Mouse (Mus musculus) ES-E14 (cell line): ENCODE results near the gene Pus7l. TPM values are rescaled to one million over a fixed set of nuclear protein-coding genes. Genes with fewer than 3 reads are reported as not detected.

Experiments used
- DNase-seq: peaks from one replicate; pipeline ENCODE4 v3.0.0-alpha.2; 2013; ENCODE audit warnings: low read depth, low spot score
- H3K27ac ChIP-seq: 2 replicates; pipeline ENCODE4 v1.5.1; 2012; ENCODE audit warnings: low read depth, mild to moderate bottlenecking, low read length, moderate library complexity, mixed read lengths; ENCODE audit not compliant: poor library complexity, insufficient read depth, severe bottlenecking
- H3K36me3 ChIP-seq: 2 replicates; pipeline ENCODE4 v1.6.1; 2012; ENCODE audit warnings: mild to moderate bottlenecking, low read length, moderate library complexity, mixed read lengths; ENCODE audit not compliant: control insufficient read depth, poor library complexity, insufficient read depth, severe bottlenecking
- H3K4me1 ChIP-seq, 2 experiments: fragments of 150-350 bp in 1 of 2; sonication (generic) in 1 of 2; 2 replicates each; pipeline ENCODE4 v1.6.1; 2012; ENCODE audit warnings: low read length in 2 of 2, mild to moderate bottlenecking in 1 of 2, mixed read lengths in 1 of 2; ENCODE audit not compliant: control insufficient read depth in 2 of 2, insufficient read depth in 2 of 2, poor library complexity in 1 of 2
- H3K4me3 ChIP-seq, 2 experiments: fragments of 150-350 bp in 1 of 2; sonication (generic) in 1 of 2; 2 replicates each; pipeline ENCODE4 v1.5.1; 2012; ENCODE audit warnings: low read length in 2 of 2, low read depth in 1 of 2, mild to moderate bottlenecking in 1 of 2, mixed read lengths in 1 of 2; ENCODE audit not compliant: insufficient read depth in 1 of 2, poor library complexity in 1 of 2, severe bottlenecking in 1 of 2
- H3K9ac ChIP-seq: 2 replicates; pipeline ENCODE4 v1.6.1; 2012; ENCODE audit warnings: low read depth, mild to moderate bottlenecking, low read length, mixed read lengths; ENCODE audit not compliant: poor library complexity, insufficient read depth, severe bottlenecking
- H3K9me3 ChIP-seq: fragments of 150-350 bp; sonication (generic); 2 replicates; pipeline ENCODE4 v1.6.1; 2012; ENCODE audit warnings: low read depth, mild to moderate bottlenecking, low read length; ENCODE audit not compliant: control insufficient read depth, insufficient read depth
- CHD2 ChIP-seq: IDR thresholded peaks from 2 replicates; pipeline ENCODE4 v1.6.1; 2014; ENCODE audit warnings: mild to moderate bottlenecking, low read depth, low read length, inconsistent platforms
- HCFC1 ChIP-seq: IDR thresholded peaks from 2 replicates; pipeline ENCODE4 v1.6.1; 2012; ENCODE audit warnings: low read length, inconsistent platforms, borderline replicate concordance; ENCODE audit not compliant: insufficient read depth
- MAFK ChIP-seq: IDR thresholded peaks from 2 replicates; pipeline ENCODE4 v1.6.1; 2014; ENCODE audit warnings: mild to moderate bottlenecking, low read depth, low read length, inconsistent platforms; ENCODE audit not compliant: insufficient read depth
- ZC3H11A ChIP-seq: IDR thresholded peaks from 2 replicates; pipeline ENCODE4 v1.6.1; 2012; ENCODE audit warnings: low read depth, mild to moderate bottlenecking, inconsistent platforms, low read length, borderline replicate concordance
- ZNF384 ChIP-seq: IDR thresholded peaks from 2 replicates; pipeline ENCODE4 v1.6.1; 2012; ENCODE audit warnings: low read depth, low read length, inconsistent platforms
- in situ Hi-C, 2 experiments: fragments of 600-800 bp; cut with MboI; formaldehyde crosslinking; loops; one replicate each; pipeline ENCODE4 v1.15.1; 2025; ENCODE audit warnings: low sequenced_read_pairs in 2 of 2, inconsistent platforms in 1 of 2; ENCODE audit not compliant: unreplicated experiment in 2 of 2
- total RNA-seq: library from RNA; depleted of rRNA; stranded (reverse); fragments of 300-350 nt; gene quantifications from 2 replicates; pipeline ENCODE4 v1.2.3, GENCODE M21; 2012

Pus7l gene
- total RNA-seq, 1 experiment = 6.6 TPM

GRCm38 (mm10) chr15:94532956-94533355 is 10.4 kb downstream of the Pus7l start:
- H3K9me3 ChIP-seq = no peaks in the 10 kb centered on the region
- H3K27ac ChIP-seq = no peak overlapping the region
- TF ChIP-seq HCFC1 = no peak
- TF ChIP-seq CHD2 = no peak
- TF ChIP-seq MAFK = no peak
- TF ChIP-seq ZNF384 = no peak
- no peak for TF ChIP-seq ZC3H11A
- no peak for DNase-seq
- H3K4me3 ChIP-seq = no peak overlapping the region
- H3K9ac ChIP-seq = no peak overlapping the region
- H3K36me3 ChIP-seq = no peaks in the 10 kb centered on the region; the same call in 1 of the 2 replicates
- no peaks in the 10 kb centered on the region for H3K4me1 ChIP-seq
- in situ Hi-C loops = no loop called here

GRCm38 (mm10) chr15:94532306-94532705 is 11.0 kb downstream of the Pus7l start:
- Histone ChIP-seq H3K9me3 (no peaks in the 10 kb centered on the region), H3K27ac (no peak overlapping the region), H3K4me1 (no peaks in the 10 kb centered on the region), H3K36me3 (no peaks in the 10 kb centered on the region; the same call in 1 of the 2 replicates), H3K9ac (no peak overlapping the region), H3K4me3 (no peak overlapping the region)
- TF ChIP-seq ZC3H11A = no peak
- TF ChIP-seq CHD2 = no peak
- TF ChIP-seq MAFK = no peak
- no peak for TF ChIP-seq ZNF384
- TF ChIP-seq HCFC1 = no peak
- no peak for DNase-seq
- in situ Hi-C loops = no loop called here

- no peaks in the 10 kb centered on the region; the same call in 1 of the 2 replicates for H3K36me3 ChIP-seq
- in situ Hi-C loops = no loop called here
- H3K27ac ChIP-seq = no peak overlapping the region
- no peaks in the 10 kb centered on the region for H3K9me3 ChIP-seq
- no peak overlapping the region for H3K4me3 ChIP-seq
- TF ChIP-seq MAFK (no peak), CHD2 (no peak), ZC3H11A (no peak), HCFC1 (no peak), ZNF384 (no peak)
- DNase-seq = no peak
- H3K4me1 ChIP-seq = no peaks in the 10 kb centered on the region
- H3K9ac ChIP-seq = no peak overlapping the region
Measured at GRCm38 (mm10) chr15:94530519-94530918, 12.8 kb downstream of the Pus7l start.

GRCm38 (mm10) chr15:94524956-94525355 is 18.4 kb downstream of the Pus7l start:
- H3K4me1 ChIP-seq = no peaks in the 10 kb centered on the region
- no peak for DNase-seq
- no peak overlapping the region for H3K27ac ChIP-seq
- no peaks in the 10 kb centered on the region; the same call in 1 of the 2 replicates for H3K36me3 ChIP-seq
- TF ChIP-seq CHD2 (no peak), HCFC1 (no peak), ZC3H11A (no peak), ZNF384 (no peak), MAFK (no peak)
- in situ Hi-C loops = no loop called here
- H3K4me3 ChIP-seq = no peak overlapping the region
- H3K9ac ChIP-seq = no peak overlapping the region
- no peaks in the 10 kb centered on the region for H3K9me3 ChIP-seq

GRCm38 (mm10) chr15:94523251-94523650 is 20.1 kb downstream of the Pus7l start:
- H3K4me3 ChIP-seq = peak overlapping the region in 1 of 2 experiments; percentile 33; a peak in 1 of 4 replicates
- 0 out of 2 replicates have a peak overlapping the region, but pooled peaks have one; percentile 9 for H3K9ac ChIP-seq
- H3K9me3 ChIP-seq = no peaks in the 10 kb centered on the region
- in situ Hi-C loops = no loop called here
- DNase-seq = no peak
- no peak overlapping the region for H3K27ac ChIP-seq
- TF ChIP-seq CHD2 (no peak), ZC3H11A (no peak), HCFC1 (no peak), MAFK (no peak), ZNF384 (no peak)
- no peaks in the 10 kb centered on the region for H3K4me1 ChIP-seq
- no peaks in the 10 kb centered on the region; the same call in 1 of the 2 replicates for H3K36me3 ChIP-seq
